Mouse (Mus musculus) testis, adult 2 months (tissue): Measurements from ENCODE around the gene Axin2.

Experiments
- CTCF ChIP-seq: fragments of 200-500 bp; IDR thresholded peaks from 2 replicates; pipeline ENCODE4 v1.5.1; 2012; ENCODE audit warnings: low read depth, mild to moderate bottlenecking, inconsistent platforms, low read length, moderate library complexity; ENCODE audit not compliant: control insufficient read depth, insufficient read depth, insufficient replicate concordance
- POLR2A ChIP-seq: fragments of 200-500 bp; IDR thresholded peaks from 2 replicates; pipeline ENCODE4 v1.6.1; 2012; ENCODE audit warnings: low read depth, mild to moderate bottlenecking, inconsistent platforms, low read length, moderate library complexity; ENCODE audit not compliant: control insufficient read depth

- TF ChIP-seq CTCF (no peak), POLR2A (no peak)
Measured at GRCm38 (mm10) chr11:108993414-108993813, 73.3 kb downstream of the Axin2 start.
